Mouse (Mus musculus) heart, embryonic 11.5 days (tissue): Measurements from ENCODE around the gene Gfra1. TPM values are rescaled to one million over a fixed set of nuclear protein-coding genes. Genes with fewer than 3 reads are reported as not detected.

Experiments
- ATAC-seq: fragments of 200-750 bp; cut with Nextera tagmentation; replicated peaks from 2 replicates; pipeline ENCODE4 v1.8.0; 2017; ENCODE audit warnings: moderate library complexity; ENCODE audit not compliant: insufficient number of reproducible peaks, low FRiP score, low TSS enrichment
- H3K27ac ChIP-seq: fragments of 300-500 bp; sonication (generic); 2 replicates; pipeline ENCODE4 v1.5.1; 2014; ENCODE audit warnings: mild to moderate bottlenecking, low read depth, low read length
- H3K27me3 ChIP-seq: fragments of 300-500 bp; sonication (generic); 2 replicates; pipeline ENCODE4 v1.6.1; 2014; ENCODE audit warnings: mild to moderate bottlenecking, low read length, mixed read lengths; ENCODE audit not compliant: control insufficient read depth, insufficient read depth
- H3K36me3 ChIP-seq: fragments of 300-500 bp; sonication (generic); 2 replicates; pipeline ENCODE4 v1.6.1; 2014; ENCODE audit warnings: mild to moderate bottlenecking, low read length, moderate library complexity, mixed read lengths; ENCODE audit not compliant: control insufficient read depth, insufficient read depth
- H3K4me1 ChIP-seq: fragments of 300-500 bp; sonication (generic); 2 replicates; pipeline ENCODE4 v1.6.1; 2014; ENCODE audit warnings: low read length; ENCODE audit not compliant: control insufficient read depth, insufficient read depth
- H3K4me2 ChIP-seq: fragments of 300-500 bp; sonication (generic); 2 replicates; pipeline ENCODE4 v1.6.1; 2014; ENCODE audit warnings: mild to moderate bottlenecking, moderate library complexity
- H3K4me3 ChIP-seq: fragments of 300-500 bp; sonication (generic); 2 replicates; pipeline ENCODE4 v1.5.1; 2014; ENCODE audit warnings: low read depth, low read length
- H3K9ac ChIP-seq: fragments of 300-500 bp; sonication (generic); 2 replicates; pipeline ENCODE4 v1.6.1; 2014; ENCODE audit warnings: mild to moderate bottlenecking, low read depth, low read length, moderate library complexity
- H3K9me3 ChIP-seq: fragments of 300-500 bp; sonication (generic); replicated peaks from 2 replicates; pipeline ENCODE4 v1.6.1; 2016; ENCODE audit warnings: low read length; ENCODE audit not compliant: control insufficient read depth
- WGBS: fragments of 180-500 bp; shearing (Covaris S2); extraction: QIAGEN DNeasy Blood & Tissue Kit; methylation state at CpG from one replicate; pipeline ENCODE4 v1.1.7; 2014; ENCODE audit not compliant: insufficient replicate concordance; 5-methylcytosine and 5-hydroxymethylcytosine counted together
- polyA plus RNA-seq: library from polyadenylated mRNA; unstranded; fragments of >200 nt; fragmentation: Nextera tagmentation; extraction: Ambion mirVana; gene quantifications from 2 replicates; pipeline ENCODE4 v1.2.1, GENCODE M21; 2014

Gene Gfra1
- polyA plus RNA-seq, 1 experiment from 2014 or later = 3.8 TPM

DNA sequence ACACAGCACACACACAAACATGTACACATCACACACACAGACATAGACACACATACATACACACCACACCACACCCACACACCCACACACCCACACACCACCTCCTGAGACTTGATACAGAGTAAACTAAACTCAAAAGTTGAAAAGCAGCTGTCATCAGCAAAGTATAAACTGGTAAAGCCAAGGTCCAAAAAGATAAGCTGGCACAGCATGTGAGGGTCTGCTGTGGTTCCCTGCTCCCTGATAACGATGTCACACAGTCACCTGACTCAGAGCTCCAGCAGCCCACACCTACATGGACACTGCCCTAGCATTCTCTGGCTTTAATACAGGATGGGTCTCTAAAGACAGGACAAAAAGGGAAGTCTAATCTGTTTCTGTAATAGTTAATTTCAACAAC, 212.1 kb downstream of the Gfra1 start:
- no peak overlapping the region for H3K27ac ChIP-seq
- H3K36me3 ChIP-seq = no peaks in the 10 kb centered on the region
- H3K4me2 ChIP-seq = no peak overlapping the region
- H3K9ac ChIP-seq = no peak overlapping the region
- no peak overlapping the region for H3K4me3 ChIP-seq
- peaks cover 7% of the 10 kb centered on the region; the same call in 1 of the 2 replicates for H3K4me1 ChIP-seq
- no peaks in the 10 kb centered on the region for H3K9me3 ChIP-seq
- ATAC-seq = no peak
- WGBS = 45% methylated on average over 1 of the region's 1 CpGs
- 0 out of 2 replicates have a peak, but pooled peaks cover 7% of the 10 kb centered on the region for H3K27me3 ChIP-seq

DNA sequence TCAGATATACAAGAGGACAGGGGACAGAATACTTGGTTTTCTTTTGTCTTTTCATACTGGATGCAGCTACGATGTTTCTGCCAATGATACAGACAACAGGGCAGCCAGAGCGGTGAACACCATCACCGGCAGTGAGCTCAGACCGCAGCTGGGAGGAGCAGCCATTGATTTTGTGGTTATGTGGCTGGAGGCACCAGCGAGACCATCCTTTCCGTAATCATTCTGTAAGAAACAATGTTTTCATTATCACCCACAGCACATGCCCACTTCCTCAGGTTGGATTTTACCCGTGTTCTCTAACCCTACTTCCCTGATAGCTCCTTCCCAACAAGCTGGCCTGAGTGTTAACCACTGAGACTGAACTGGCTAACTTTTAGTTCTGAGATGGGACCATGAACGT, 217.4 kb downstream of the Gfra1 start:
- Histone ChIP-seq H3K9ac (no peak overlapping the region), H3K27ac (no peak overlapping the region), H3K4me3 (no peak overlapping the region), H3K4me2 (no peak overlapping the region), H3K36me3 (no peaks in the 10 kb centered on the region), H3K4me1 (no peaks in the 10 kb centered on the region), H3K9me3 (no peaks in the 10 kb centered on the region), H3K27me3 (no peaks in the 10 kb centered on the region)
- 71% methylated on average over 8 of the region's 8 CpGs for WGBS
- ATAC-seq = no peak

DNA sequence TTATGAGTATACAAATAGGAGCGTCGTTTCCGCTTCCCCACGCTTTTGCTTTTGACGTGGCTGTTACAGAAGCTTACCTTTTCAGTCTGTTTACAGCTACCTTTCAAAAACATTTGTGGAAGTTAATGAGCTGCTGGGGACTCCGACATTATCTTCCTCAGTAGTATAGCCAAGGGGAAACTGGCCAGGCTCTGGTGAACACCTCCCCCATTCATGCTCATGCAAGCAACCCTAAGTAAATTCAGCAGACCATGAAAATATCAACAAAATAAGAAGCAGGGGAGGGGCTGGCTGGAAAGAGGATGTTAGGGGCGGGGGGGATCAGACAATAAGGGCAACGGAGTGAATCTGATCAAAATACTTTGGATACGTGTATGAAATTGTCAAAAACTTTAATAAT, 228.0 kb downstream of the Gfra1 start:
- H3K4me1 ChIP-seq = no peaks in the 10 kb centered on the region
- H3K27me3 ChIP-seq = no peaks in the 10 kb centered on the region
- no peaks in the 10 kb centered on the region for H3K9me3 ChIP-seq
- no peak overlapping the region for H3K9ac ChIP-seq
- H3K4me3 ChIP-seq = no peak overlapping the region
- H3K4me2 ChIP-seq = no peak overlapping the region
- 77% methylated on average over 9 of the region's 9 CpGs for WGBS
- H3K36me3 ChIP-seq = no peaks in the 10 kb centered on the region
- no peak for ATAC-seq
- H3K27ac ChIP-seq = no peak overlapping the region

DNA sequence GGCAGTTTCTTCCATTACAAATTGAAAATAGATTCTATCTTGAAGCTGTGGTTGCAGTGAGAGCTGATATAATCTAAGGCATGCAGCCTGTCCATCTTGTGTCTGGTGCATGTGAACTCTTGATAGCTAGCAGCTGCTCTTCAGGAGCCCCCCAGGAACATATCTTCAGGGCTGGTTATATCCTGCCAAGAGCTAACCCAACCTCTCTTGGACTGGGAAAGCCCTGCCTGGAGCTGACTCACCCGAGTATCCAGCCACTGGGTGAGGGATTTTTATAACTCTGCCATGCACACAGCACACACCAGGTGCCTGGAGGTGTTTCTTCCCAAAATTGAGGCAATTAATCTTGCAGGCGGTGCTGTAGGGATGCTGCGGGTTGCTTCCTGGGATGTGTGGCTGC, 228.8 kb downstream of the Gfra1 start:
- H3K4me2 ChIP-seq = no peak overlapping the region
- no peaks in the 10 kb centered on the region for H3K27me3 ChIP-seq
- no peaks in the 10 kb centered on the region for H3K4me1 ChIP-seq
- ATAC-seq = no peak
- H3K36me3 ChIP-seq = no peaks in the 10 kb centered on the region
- H3K9ac ChIP-seq = no peak overlapping the region
- H3K27ac ChIP-seq = no peak overlapping the region
- H3K9me3 ChIP-seq = no peaks in the 10 kb centered on the region
- no peak overlapping the region for H3K4me3 ChIP-seq
- WGBS = 66% methylated on average over 3 of the region's 3 CpGs

DNA sequence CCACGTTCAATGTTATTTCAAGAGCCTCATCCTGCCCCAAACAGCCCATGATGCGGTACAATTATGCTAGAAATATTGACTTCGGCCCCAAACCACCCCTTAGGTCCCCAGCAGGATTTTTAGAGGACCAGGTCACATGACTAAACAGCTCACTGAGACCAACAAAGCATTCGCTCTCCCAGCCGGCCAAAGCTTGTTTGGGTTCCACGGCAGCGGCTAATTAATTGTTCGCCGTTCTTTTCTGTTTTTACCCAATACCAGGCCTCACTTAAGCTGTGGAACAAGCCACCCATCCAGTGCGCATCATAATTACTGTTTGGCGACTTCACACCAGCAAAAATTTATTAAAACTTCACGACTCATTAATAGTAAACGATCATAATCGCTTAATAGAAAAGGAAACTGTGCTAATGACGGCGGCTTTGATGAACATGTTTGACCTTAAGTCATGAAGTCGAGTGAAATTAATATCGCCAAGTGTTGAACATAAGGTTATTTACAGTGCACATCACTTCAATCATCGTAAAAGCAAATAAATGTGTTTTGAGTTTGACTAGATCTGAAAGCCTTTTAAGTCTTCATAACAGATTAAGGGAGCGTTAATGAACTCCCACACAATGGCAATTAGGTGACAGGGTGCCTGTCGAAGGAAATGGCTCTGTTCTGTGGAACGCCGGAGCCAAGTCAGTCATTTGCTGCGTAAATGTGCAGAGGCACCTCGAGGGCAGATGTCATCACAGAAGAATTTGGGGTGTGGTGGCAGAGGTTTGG, 235.5 kb downstream of the Gfra1 start:
- ATAC-seq = no peak
- no peak overlapping the region for H3K4me2 ChIP-seq
- H3K9ac ChIP-seq = no peak overlapping the region
- H3K9me3 ChIP-seq = no peaks in the 10 kb centered on the region
- WGBS = 79% methylated on average over 25 of the region's 25 CpGs
- H3K4me3 ChIP-seq = no peak overlapping the region
- no peaks in the 10 kb centered on the region for H3K27me3 ChIP-seq
- no peaks in the 10 kb centered on the region for H3K4me1 ChIP-seq
- no peak overlapping the region for H3K27ac ChIP-seq
- H3K36me3 ChIP-seq = no peaks in the 10 kb centered on the region

DNA sequence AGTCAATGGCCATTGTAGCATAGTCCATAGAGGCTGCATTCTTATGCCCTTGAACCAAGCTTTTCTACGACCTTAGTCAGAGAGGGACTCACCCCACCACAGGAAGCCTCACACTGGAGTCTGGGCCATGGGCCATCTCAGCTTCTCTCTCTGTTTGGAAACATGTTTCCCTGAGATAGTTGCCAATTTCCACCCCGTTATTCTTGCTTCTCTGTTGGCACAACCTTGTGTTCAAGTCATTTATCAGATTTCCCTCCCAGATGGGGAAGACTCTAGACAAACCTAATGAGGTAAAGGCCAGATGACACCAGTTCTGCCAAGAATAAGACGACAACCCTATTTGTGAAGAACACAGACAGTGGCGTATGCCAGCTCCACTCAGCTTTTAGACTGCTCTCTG, 238.1 kb downstream of the Gfra1 start:
- Histone ChIP-seq H3K27me3 (no peaks in the 10 kb centered on the region), H3K36me3 (no peaks in the 10 kb centered on the region), H3K9ac (no peak overlapping the region), H3K27ac (no peak overlapping the region), H3K4me2 (no peak overlapping the region), H3K4me3 (no peak overlapping the region), H3K4me1 (no peaks in the 10 kb centered on the region), H3K9me3 (no peaks in the 10 kb centered on the region)
- no peak for ATAC-seq
- 82% methylated on average over 4 of the region's 4 CpGs for WGBS

DNA sequence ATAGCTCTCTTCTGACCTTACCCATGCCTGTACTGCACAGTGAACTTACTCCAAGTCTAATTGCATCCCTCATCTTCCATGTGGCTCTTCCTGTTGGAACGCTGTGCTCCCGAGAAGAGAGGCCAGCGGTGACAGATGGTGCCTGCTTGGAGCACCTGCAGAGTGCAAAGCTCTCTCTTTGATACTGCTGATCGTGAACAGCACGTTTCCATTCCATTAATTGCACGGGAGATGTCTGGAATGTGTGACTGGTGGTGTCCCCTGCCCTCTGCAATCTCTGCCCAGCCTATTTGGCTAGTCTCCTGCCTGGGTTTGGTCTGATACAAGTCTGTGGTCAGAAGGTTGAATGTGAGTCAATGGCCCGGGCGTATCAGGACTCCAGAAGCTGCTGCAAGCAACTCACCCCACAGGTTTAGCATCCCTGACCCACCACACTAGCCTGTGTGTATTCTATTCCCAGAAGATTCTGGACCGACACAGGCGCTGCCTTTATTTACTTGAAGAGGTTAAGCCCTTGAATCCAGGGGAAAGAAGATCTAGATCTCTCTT, 249.1 kb downstream of the Gfra1 start:
- 0 out of 2 replicates have a peak, but pooled peaks cover 4% of the 10 kb centered on the region for H3K27me3 ChIP-seq
- no peak overlapping the region for H3K9ac ChIP-seq
- no peak for ATAC-seq
- H3K9me3 ChIP-seq = no peaks in the 10 kb centered on the region
- H3K4me2 ChIP-seq = no peak overlapping the region
- 67% methylated on average over 10 of the region's 10 CpGs for WGBS
- H3K36me3 ChIP-seq = no peaks in the 10 kb centered on the region
- no peaks in the 10 kb centered on the region for H3K4me1 ChIP-seq
- no peak overlapping the region for H3K27ac ChIP-seq
- no peak overlapping the region for H3K4me3 ChIP-seq

DNA sequence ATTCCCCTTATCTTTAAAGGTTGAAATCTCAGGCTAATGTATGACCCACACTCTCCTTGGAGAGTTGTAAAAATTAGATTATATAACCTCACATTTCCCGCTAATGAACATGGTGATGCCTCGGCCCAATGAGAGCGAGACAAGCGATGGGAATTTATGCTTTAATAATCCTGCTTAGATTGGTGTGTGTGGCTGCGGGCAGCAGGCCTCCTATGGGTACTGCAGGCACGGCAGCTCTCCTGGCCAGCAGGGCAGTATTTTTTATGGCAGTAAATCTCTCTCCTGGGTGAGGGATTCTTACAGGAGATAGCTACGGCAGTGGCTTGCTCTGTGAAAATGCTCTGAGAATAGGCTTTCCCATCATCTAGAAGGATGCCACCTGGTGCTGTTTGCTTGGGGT, 250.2 kb downstream of the Gfra1 start:
- Histone ChIP-seq H3K9ac (no peak overlapping the region), H3K4me1 (no peaks in the 10 kb centered on the region), H3K36me3 (no peaks in the 10 kb centered on the region), H3K27ac (no peak overlapping the region), H3K4me3 (no peak overlapping the region), H3K27me3 (0 out of 2 replicates have a peak, but pooled peaks cover 4% of the 10 kb centered on the region), H3K4me2 (no peak overlapping the region), H3K9me3 (no peaks in the 10 kb centered on the region)
- ATAC-seq = no peak
- 85% methylated on average over 7 of the region's 7 CpGs for WGBS

DNA sequence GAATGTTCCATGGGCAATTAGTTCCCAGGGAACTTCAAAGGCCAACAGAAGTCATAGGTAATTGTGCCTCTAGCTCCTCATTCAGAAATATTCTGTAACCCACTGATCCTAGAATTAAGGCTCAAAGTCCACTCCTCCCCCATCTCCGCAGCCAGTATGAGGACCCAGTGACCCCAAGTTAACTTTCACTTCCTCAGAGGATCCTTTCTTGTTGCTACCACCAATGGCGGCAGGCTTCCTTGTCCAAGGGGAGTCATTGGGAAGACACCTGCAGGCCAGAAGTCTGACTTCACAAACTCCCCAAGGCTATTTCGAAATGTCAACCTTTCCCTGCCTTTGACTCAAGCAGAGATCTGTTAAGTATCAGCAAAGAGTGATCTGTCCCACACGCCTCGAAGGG, 253.1 kb downstream of the Gfra1 start:
- no peak for ATAC-seq
- Histone ChIP-seq H3K27ac (no peak overlapping the region), H3K9me3 (no peaks in the 10 kb centered on the region), H3K27me3 (0 out of 2 replicates have a peak, but pooled peaks cover 4% of the 10 kb centered on the region), H3K9ac (no peak overlapping the region), H3K4me3 (no peak overlapping the region), H3K4me1 (no peaks in the 10 kb centered on the region), H3K36me3 (no peaks in the 10 kb centered on the region), H3K4me2 (no peak overlapping the region)
- 79% methylated on average over 5 of the region's 5 CpGs for WGBS
